Mouse (Mus musculus) cortical plate, adult 2 months (tissue): Measurements from ENCODE around the gene Rxfp2.

Experiments
- CTCF ChIP-seq: fragments of 200-500 bp; IDR thresholded peaks from 2 replicates; pipeline ENCODE4 v1.5.1; 2011; ENCODE audit warnings: mild to moderate bottlenecking, control low read depth, low read length; ENCODE audit not compliant: insufficient read depth; ENCODE audit errors: extremely low read depth
- POLR2A ChIP-seq: fragments of 200-500 bp; IDR thresholded peaks from 2 replicates; pipeline ENCODE4 v1.6.1; 2011; ENCODE audit warnings: mild to moderate bottlenecking, low read length, control low read depth; ENCODE audit not compliant: insufficient read depth; ENCODE audit errors: extremely low read depth

- TF ChIP-seq CTCF (no peak), POLR2A (no peak)
Measured at GRCm38 (mm10) chr5:150031634-150032033, 13.2 kb downstream of the Rxfp2 start.
